Mouse (Mus musculus) embryo, embryonic 10.5 days (tissue): ENCODE measurements around the gene Plscr3.
A peak's percentile ranks its signal among the peaks of the same experiment; 100 is the strongest.

ENCODE experiments used
- DNase-seq: peaks from one replicate; pipeline ENCODE4 v3.0.0-alpha.2; 2015; ENCODE audit warnings: low spot score

Plscr3 gene

GRCm38 (mm10) chr11:69846198-69846680 lies at the start of gene Plscr3:
TSS of gene Plscr3 (plus strand) at chr11:69846376.
- DNase-seq = peak; percentile 97

GRCm38 (mm10) chr11:69797924-69798323 lies 48.3 kb upstream of the Plscr3 start:
- DNase-seq = no peak

GRCm38 (mm10) chr11:69799394-69800137 lies 46.6 kb upstream of the Plscr3 start:
- peak; percentile 63 for DNase-seq

GRCm38 (mm10) chr11:69800138-69800391 lies 46.1 kb upstream of the Plscr3 start:
- DNase-seq = no peak

- peak; percentile 85 for DNase-seq
These were observed 45.6 kb upstream of the Plscr3 start for GRCm38 (mm10) chr11:69800392-69801197.

- DNase-seq = peak; percentile 11
These were observed 44.7 kb upstream of the Plscr3 start, which contains the start of gene Fgf11 for GRCm38 (mm10) chr11:69801379-69801977. TSS of gene Fgf11 (minus strand) at chr11:69801857.

- peak; percentile 83 for DNase-seq
These were observed 43.5 kb upstream of the Plscr3 start for GRCm38 (mm10) chr11:69802648-69803105.

- DNase-seq = no peak
These were observed 42.8 kb upstream of the Plscr3 start for GRCm38 (mm10) chr11:69803328-69803727.

GRCm38 (mm10) chr11:69803786-69804651 lies 42.2 kb upstream of the Plscr3 start:
- DNase-seq = peak; percentile 80

GRCm38 (mm10) chr11:69804652-69804940 lies 41.6 kb upstream of the Plscr3 start:
- DNase-seq = peak; percentile 26

- DNase-seq = peak; percentile 22
These were observed 40.9 kb upstream of the Plscr3 start, which contains the start of gene Tmem102 for GRCm38 (mm10) chr11:69804972-69805909. TSS of gene Tmem102 (minus strand) at chr11:69805624.

GRCm38 (mm10) chr11:69806378-69806777 lies 39.8 kb upstream of the Plscr3 start:
- DNase-seq = no peak

GRCm38 (mm10) chr11:69807641-69808040 lies 38.5 kb upstream of the Plscr3 start:
- no peak for DNase-seq

- DNase-seq = no peak
These were observed 35.9 kb upstream of the Plscr3 start for GRCm38 (mm10) chr11:69810280-69810679.

- DNase-seq = no peak
These were observed 31.0 kb upstream of the Plscr3 start, which contains the start of gene Gm39566 for GRCm38 (mm10) chr11:69815155-69815554. TSS of gene Gm39566 (minus strand) at chr11:69815298.

GRCm38 (mm10) chr11:69816520-69816919 lies 29.7 kb upstream of the Plscr3 start:
- no peak for DNase-seq

GRCm38 (mm10) chr11:69818365-69818764 lies 27.8 kb upstream of the Plscr3 start, which contains the start of gene Spem2:
TSS of gene Spem2 (minus strand) at chr11:69818465.
- DNase-seq = no peak

- no peak for DNase-seq
These were observed 27.3 kb upstream of the Plscr3 start for GRCm38 (mm10) chr11:69818871-69819270.

- no peak for DNase-seq
These were observed 24.1 kb upstream of the Plscr3 start, which contains the start of gene Spem1 for GRCm38 (mm10) chr11:69822080-69822479. TSS of gene Spem1 (minus strand) at chr11:69822180.

- DNase-seq = no peak
These were observed 22.7 kb upstream of the Plscr3 start for GRCm38 (mm10) chr11:69823456-69823855.
